Mouse (Mus musculus): ENCODE measurements around the gene Slc45a1. TPM values are rescaled to one million over a fixed set of nuclear protein-coding genes. Genes with fewer than 3 reads are reported as not detected.

The Slc45a1 gene
- polyA plus RNA-seq, 1 experiment from 2014 or later: 1.1 TPM

GRCm38 (mm10) chr4:150636635-150637034, 15.3 kb downstream of the Slc45a1 start:
- H3K36me3 ChIP-seq (ENCODE audit: control insufficient read depth, insufficient read depth, low read length): no peaks in the 10 kb centered on the region
- H3K9me3 ChIP-seq (replicated peaks; ENCODE audit: control insufficient read depth, low read length): no peaks in the 10 kb centered on the region
- H3K4me3 ChIP-seq (replicated peaks; ENCODE audit: low read length): no peak overlapping the region
- H3K27me3 ChIP-seq (ENCODE audit: control insufficient read depth, insufficient read depth, low read length): no peaks in the 10 kb centered on the region
- 83% methylated on average over 6 of the region's 6 CpGs for WGBS
- H3K9ac ChIP-seq (ENCODE audit: low read length): no peak overlapping the region
- H3K4me2 ChIP-seq (ENCODE audit: low read depth, low read length): no peak overlapping the region
- no peaks in the 10 kb centered on the region for H3K4me1 ChIP-seq (ENCODE audit: control insufficient read depth, insufficient read depth, low read length)
- no peak overlapping the region for H3K27ac ChIP-seq (ENCODE audit: low read length)
- ATAC-seq (ENCODE audit: insufficient read depth, low FRiP score): no peak

GRCm38 (mm10) chr4:150635568-150635967, 16.4 kb downstream of the Slc45a1 start:
- no peak overlapping the region for H3K4me2 ChIP-seq (ENCODE audit: low read depth, low read length)
- no peaks in the 10 kb centered on the region for H3K9me3 ChIP-seq (replicated peaks; ENCODE audit: control insufficient read depth, low read length)
- H3K4me3 ChIP-seq (replicated peaks; ENCODE audit: low read length): no peak overlapping the region
- 83% methylated on average over 10 of the region's 10 CpGs for WGBS
- no peak overlapping the region for H3K9ac ChIP-seq (ENCODE audit: low read length)
- H3K27me3 ChIP-seq (ENCODE audit: control insufficient read depth, insufficient read depth, low read length): no peaks in the 10 kb centered on the region
- H3K4me1 ChIP-seq (ENCODE audit: control insufficient read depth, insufficient read depth, low read length): no peaks in the 10 kb centered on the region
- no peaks in the 10 kb centered on the region for H3K36me3 ChIP-seq (ENCODE audit: control insufficient read depth, insufficient read depth, low read length)
- ATAC-seq (ENCODE audit: insufficient read depth, low FRiP score): no peak
- H3K27ac ChIP-seq (ENCODE audit: low read length): no peak overlapping the region

- H3K27ac ChIP-seq (ENCODE audit: low read length): no peak overlapping the region
- no peaks in the 10 kb centered on the region; the same call in 1 of the 2 replicates for H3K4me1 ChIP-seq (ENCODE audit: control insufficient read depth, insufficient read depth, low read length)
- H3K4me2 ChIP-seq (ENCODE audit: low read depth, low read length): no peak overlapping the region
- no peaks in the 10 kb centered on the region for H3K36me3 ChIP-seq (ENCODE audit: control insufficient read depth, insufficient read depth, low read length)
- no peaks in the 10 kb centered on the region for H3K9me3 ChIP-seq (replicated peaks; ENCODE audit: control insufficient read depth, low read length)
- no peaks in the 10 kb centered on the region for H3K27me3 ChIP-seq (ENCODE audit: control insufficient read depth, insufficient read depth, low read length)
- H3K4me3 ChIP-seq (replicated peaks; ENCODE audit: low read length): no peak overlapping the region
- no peak for ATAC-seq (ENCODE audit: insufficient read depth, low FRiP score)
- 43% methylated on average over 11 of the region's 11 CpGs for WGBS
- no peak overlapping the region for H3K9ac ChIP-seq (ENCODE audit: low read length)
These were observed 22.7 kb downstream of the Slc45a1 start for GRCm38 (mm10) chr4:150629266-150629665.

GRCm38 (mm10) chr4:150625951-150626732, 25.8 kb downstream of the Slc45a1 start:
- WGBS: 46% methylated on average over 6 of the region's 6 CpGs
- Histone ChIP-seq H3K27ac (ENCODE audit: low read length) (no peak overlapping the region), H3K4me2 (ENCODE audit: low read depth, low read length) (no peak overlapping the region), H3K9ac (ENCODE audit: low read length) (no peak overlapping the region; the same call in 1 of the 2 replicates), H3K4me1 (ENCODE audit: control insufficient read depth, insufficient read depth, low read length) (no peaks in the 10 kb centered on the region; the same call in 1 of the 2 replicates), H3K27me3 (ENCODE audit: control insufficient read depth, insufficient read depth, low read length) (no peaks in the 10 kb centered on the region), H3K4me3 (replicated peaks; ENCODE audit: low read length) (no peak overlapping the region), H3K36me3 (ENCODE audit: control insufficient read depth, insufficient read depth, low read length) (0 out of 2 replicates have a peak, but pooled peaks cover 6% of the 10 kb centered on the region), H3K9me3 (replicated peaks; ENCODE audit: control insufficient read depth, low read length) (no peaks in the 10 kb centered on the region)
- no peak for ATAC-seq (ENCODE audit: insufficient read depth, low FRiP score)

GRCm38 (mm10) chr4:150625425-150625824, 26.5 kb downstream of the Slc45a1 start:
- Histone ChIP-seq H3K4me2 (ENCODE audit: low read depth, low read length) (no peak overlapping the region), H3K9ac (ENCODE audit: low read length) (no peak overlapping the region), H3K4me3 (replicated peaks; ENCODE audit: low read length) (no peak overlapping the region), H3K27me3 (ENCODE audit: control insufficient read depth, insufficient read depth, low read length) (no peaks in the 10 kb centered on the region), H3K4me1 (ENCODE audit: control insufficient read depth, insufficient read depth, low read length) (no peaks in the 10 kb centered on the region; the same call in 1 of the 2 replicates), H3K27ac (ENCODE audit: low read length) (no peak overlapping the region), H3K9me3 (replicated peaks; ENCODE audit: control insufficient read depth, low read length) (no peaks in the 10 kb centered on the region), H3K36me3 (ENCODE audit: control insufficient read depth, insufficient read depth, low read length) (0 out of 2 replicates have a peak, but pooled peaks cover 6% of the 10 kb centered on the region)
- 34% methylated on average over 1 of the region's 1 CpGs for WGBS
- ATAC-seq (ENCODE audit: insufficient read depth, low FRiP score): peak; percentile 68; the same call in 1 of the 2 replicates

GRCm38 (mm10) chr4:150624933-150625332, 27.0 kb downstream of the Slc45a1 start:
- Histone ChIP-seq H3K9ac (ENCODE audit: low read length) (no peak overlapping the region), H3K9me3 (replicated peaks; ENCODE audit: control insufficient read depth, low read length) (no peaks in the 10 kb centered on the region), H3K4me2 (ENCODE audit: low read depth, low read length) (no peak overlapping the region), H3K36me3 (ENCODE audit: control insufficient read depth, insufficient read depth, low read length) (0 out of 2 replicates have a peak, but pooled peaks cover 8% of the 10 kb centered on the region), H3K27me3 (ENCODE audit: control insufficient read depth, insufficient read depth, low read length) (no peaks in the 10 kb centered on the region), H3K4me1 (ENCODE audit: control insufficient read depth, insufficient read depth, low read length) (no peaks in the 10 kb centered on the region; the same call in 1 of the 2 replicates), H3K4me3 (replicated peaks; ENCODE audit: low read length) (no peak overlapping the region), H3K27ac (ENCODE audit: low read length) (no peak overlapping the region)
- no peak for ATAC-seq (ENCODE audit: insufficient read depth, low FRiP score)
- WGBS: 74% methylated on average over 4 of the region's 4 CpGs

GRCm38 (mm10) chr4:150624214-150624823, 27.7 kb downstream of the Slc45a1 start:
- Histone ChIP-seq H3K9me3 (replicated peaks; ENCODE audit: control insufficient read depth, low read length) (no peaks in the 10 kb centered on the region), H3K4me1 (ENCODE audit: control insufficient read depth, insufficient read depth, low read length) (no peaks in the 10 kb centered on the region; the same call in 1 of the 2 replicates), H3K36me3 (ENCODE audit: control insufficient read depth, insufficient read depth, low read length) (peaks cover 9% of the 10 kb centered on the region; the same call in 1 of the 2 replicates), H3K4me2 (ENCODE audit: low read depth, low read length) (no peak overlapping the region), H3K4me3 (replicated peaks; ENCODE audit: low read length) (no peak overlapping the region), H3K27me3 (ENCODE audit: control insufficient read depth, insufficient read depth, low read length) (no peaks in the 10 kb centered on the region), H3K9ac (ENCODE audit: low read length) (no peak overlapping the region), H3K27ac (ENCODE audit: low read length) (no peak overlapping the region)
- ATAC-seq (ENCODE audit: insufficient read depth, low FRiP score): no peak
- 65% methylated on average over 11 of the region's 11 CpGs for WGBS

- Histone ChIP-seq H3K27me3 (ENCODE audit: control insufficient read depth, insufficient read depth, low read length) (no peaks in the 10 kb centered on the region), H3K4me3 (replicated peaks; ENCODE audit: low read length) (no peak overlapping the region), H3K36me3 (ENCODE audit: control insufficient read depth, insufficient read depth, low read length) (peaks cover 16% of the 10 kb centered on the region), H3K4me1 (ENCODE audit: control insufficient read depth, insufficient read depth, low read length) (no peaks in the 10 kb centered on the region), H3K27ac (ENCODE audit: low read length) (no peak overlapping the region), H3K9me3 (replicated peaks; ENCODE audit: control insufficient read depth, low read length) (no peaks in the 10 kb centered on the region), H3K9ac (ENCODE audit: low read length) (no peak overlapping the region), H3K4me2 (ENCODE audit: low read depth, low read length) (no peak overlapping the region)
- ATAC-seq (ENCODE audit: insufficient read depth, low FRiP score): no peak
- WGBS: 92% methylated on average over 13 of the region's 13 CpGs
These were observed 29.3 kb downstream of the Slc45a1 start for GRCm38 (mm10) chr4:150622641-150623040.

- 84% methylated on average over 7 of the region's 7 CpGs for WGBS
These were observed 33.0 kb downstream of the Slc45a1 start for GRCm38 (mm10) chr4:150619011-150619410.

More at GRCm38 (mm10) chr4:150619011-150619410, 33.0 kb downstream of the Slc45a1 start:
- Histone ChIP-seq H3K27me3 (ENCODE audit: control insufficient read depth, insufficient read depth, low read length) (no peaks in the 10 kb centered on the region), H3K9ac (ENCODE audit: low read length) (no peak overlapping the region), H3K9me3 (replicated peaks; ENCODE audit: control insufficient read depth, low read length) (no peaks in the 10 kb centered on the region), H3K4me2 (ENCODE audit: low read depth, low read length) (no peak overlapping the region), H3K36me3 (ENCODE audit: control insufficient read depth, insufficient read depth, low read length) (peaks cover 34% of the 10 kb centered on the region), H3K4me3 (replicated peaks; ENCODE audit: low read length) (no peak overlapping the region), H3K4me1 (ENCODE audit: control insufficient read depth, insufficient read depth, low read length) (no peaks in the 10 kb centered on the region), H3K27ac (ENCODE audit: low read length) (no peak overlapping the region)
- no peak for ATAC-seq (ENCODE audit: insufficient read depth, low FRiP score)

Data from stomach, embryonic 16.5 days (tissue).